Mouse (Mus musculus) layer of hippocampus, adult 2 months (tissue): Measurements from ENCODE around the gene Calm1. TPM values are rescaled to one million over a fixed set of nuclear protein-coding genes. Genes with fewer than 3 reads are reported as not detected.

Source experiments
- DNase-seq, 2 experiments: peaks; one replicate each; pipeline ENCODE4 v3.0.0; 2022; ENCODE audit warnings: low spot score in 2 of 2
- H3K27ac ChIP-seq: fragments of 200-600 bp; 2 replicates; pipeline ENCODE4 v1.8.1; 2022
- H3K4me3 ChIP-seq: fragments of 200-600 bp; 2 replicates; pipeline ENCODE4 v1.8.1; 2022; ENCODE audit warnings: mild to moderate bottlenecking
- CTCF ChIP-seq: fragments of 200-600 bp; conservative IDR thresholded peaks from 2 replicates; pipeline ENCODE4 v1.8.1; 2022; ENCODE audit warnings: antibody characterized with exemption, mild to moderate bottlenecking, moderate library complexity
- total RNA-seq, 2 experiments: library from RNA; stranded (reverse); gene quantifications; 2 replicates each; pipeline ENCODE4 v1.2.3; 2021

Gene Calm1
- total RNA-seq, 2 experiments from 2014 or later, result 2,009 to 2,049 TPM

DNA sequence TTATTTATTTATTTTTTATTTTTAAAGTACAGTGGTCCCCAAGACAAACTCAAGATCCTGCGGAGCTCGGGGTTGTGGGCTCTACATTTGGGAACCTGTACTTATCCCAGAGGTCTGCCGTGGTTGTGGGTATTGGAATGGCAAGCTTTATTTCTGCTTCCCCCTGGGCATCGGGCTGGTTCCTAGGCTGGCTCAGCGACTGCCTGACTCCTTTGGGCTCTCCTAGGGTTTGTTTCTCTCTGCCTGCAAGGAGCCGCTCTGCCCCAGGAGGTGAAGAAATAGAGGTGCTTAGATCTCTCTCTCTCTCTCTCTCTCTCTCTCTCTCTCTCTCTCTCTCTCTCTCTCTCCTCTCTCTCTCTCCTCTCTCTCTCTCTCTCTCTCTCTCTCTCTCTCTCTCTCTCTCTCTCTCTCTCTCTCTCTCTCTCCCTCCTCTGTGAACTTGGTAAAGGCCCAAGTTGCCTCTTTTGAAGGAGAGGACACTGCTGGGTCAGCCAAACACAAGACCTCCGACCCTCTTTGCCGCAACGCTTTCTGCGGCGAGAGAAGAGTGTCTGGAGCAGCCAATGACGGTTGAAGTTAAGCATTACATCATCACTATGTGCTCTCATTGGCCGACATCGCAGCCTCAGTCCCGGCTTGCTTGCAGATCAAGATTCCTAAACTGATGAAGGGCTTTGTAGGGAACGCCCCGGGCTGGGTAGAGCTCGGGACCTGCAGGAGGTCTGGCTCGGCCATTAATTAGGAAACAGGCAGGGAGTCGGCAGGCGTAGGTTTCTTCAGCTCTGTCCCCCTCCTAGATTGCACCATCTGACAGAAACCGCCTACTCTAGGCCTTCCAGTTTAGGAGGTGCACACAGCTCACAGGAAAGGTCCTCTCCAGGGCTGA is 42.9 kb downstream of the Calm1 start:
- DNase-seq, result peak; percentile 58 to 76
- peak overlapping the region; percentile 43; the same call in 1 of the 2 replicates for H3K4me3 ChIP-seq
- TF ChIP-seq CTCF, result no peak

DNA sequence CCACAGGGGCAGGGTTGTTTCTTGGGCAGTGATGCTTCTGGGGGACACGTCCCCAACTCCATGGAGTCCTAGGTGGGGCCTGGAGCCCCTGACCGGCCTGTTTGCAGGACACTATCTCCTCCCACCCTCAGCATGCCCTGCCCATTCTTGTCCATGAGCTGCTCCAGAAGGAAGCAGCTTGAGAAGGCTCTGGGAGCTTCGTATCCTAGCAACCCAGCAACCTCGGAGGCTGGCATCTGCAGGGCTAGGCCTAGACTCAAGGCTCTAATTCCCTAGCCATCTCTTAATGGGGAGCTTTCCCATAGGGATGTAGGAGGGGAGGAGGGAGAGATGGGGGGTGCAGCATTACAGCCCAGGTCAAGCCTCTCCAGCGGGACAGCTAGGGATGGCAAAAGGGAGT is 45.3 kb downstream of the Calm1 start:
- Histone ChIP-seq H3K27ac (peak overlapping the region; percentile 89), H3K4me3 (no peak overlapping the region)
- no peak for TF ChIP-seq CTCF
- no peak for DNase-seq

More for the DNA sequence above, 42.9 kb downstream of the Calm1 start:
- peak overlapping the region; percentile 89 for H3K27ac ChIP-seq

DNA sequence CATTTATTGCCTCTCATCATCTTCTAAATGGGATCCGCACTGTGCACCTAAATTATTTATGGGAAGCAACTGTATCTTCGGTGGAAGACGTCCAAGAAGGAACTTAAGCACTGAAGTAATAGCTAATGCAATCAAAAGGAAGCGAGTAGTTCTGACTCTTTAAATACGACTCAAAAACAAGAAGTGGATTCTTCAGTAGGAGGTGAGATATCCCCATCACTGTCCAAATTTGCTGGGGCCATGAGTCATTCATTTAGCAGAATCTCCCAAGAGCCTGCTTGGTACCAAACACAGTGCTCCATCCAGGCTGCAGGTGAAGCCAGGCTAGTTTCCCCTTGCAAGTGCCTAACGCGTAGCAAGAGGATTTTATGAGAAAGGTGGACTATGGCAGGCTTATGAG is 49.9 kb downstream of the Calm1 start:
- TF ChIP-seq CTCF, result no peak
- H3K4me3 ChIP-seq, result no peak overlapping the region
- no peak overlapping the region for H3K27ac ChIP-seq
- DNase-seq, result no peak

DNA sequence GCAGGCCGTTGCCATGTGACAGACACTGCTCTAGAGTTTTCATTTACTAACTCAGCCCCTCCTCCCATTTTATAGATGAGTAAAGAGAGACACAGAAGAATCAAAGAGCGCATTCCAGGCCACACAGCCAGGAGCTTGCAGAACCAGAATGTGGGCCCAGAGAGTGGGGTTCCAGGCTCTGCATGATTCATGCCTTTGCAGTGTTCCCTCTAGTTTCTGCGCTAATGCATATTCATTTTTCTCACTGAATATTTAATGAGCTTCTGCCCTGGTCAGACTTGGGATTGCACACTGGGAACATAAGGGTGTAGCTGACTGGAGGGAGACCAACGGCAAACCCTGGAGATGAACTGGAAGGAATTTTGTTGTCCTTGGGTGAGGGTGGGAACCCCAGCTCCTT is 55.2 kb downstream of the Calm1 start:
- H3K27ac ChIP-seq, result peak overlapping the region; percentile 64; the same call in 1 of the 2 replicates
- TF ChIP-seq CTCF, result no peak
- peak in 1 of 2 experiments; percentile 58 for DNase-seq

DNA sequence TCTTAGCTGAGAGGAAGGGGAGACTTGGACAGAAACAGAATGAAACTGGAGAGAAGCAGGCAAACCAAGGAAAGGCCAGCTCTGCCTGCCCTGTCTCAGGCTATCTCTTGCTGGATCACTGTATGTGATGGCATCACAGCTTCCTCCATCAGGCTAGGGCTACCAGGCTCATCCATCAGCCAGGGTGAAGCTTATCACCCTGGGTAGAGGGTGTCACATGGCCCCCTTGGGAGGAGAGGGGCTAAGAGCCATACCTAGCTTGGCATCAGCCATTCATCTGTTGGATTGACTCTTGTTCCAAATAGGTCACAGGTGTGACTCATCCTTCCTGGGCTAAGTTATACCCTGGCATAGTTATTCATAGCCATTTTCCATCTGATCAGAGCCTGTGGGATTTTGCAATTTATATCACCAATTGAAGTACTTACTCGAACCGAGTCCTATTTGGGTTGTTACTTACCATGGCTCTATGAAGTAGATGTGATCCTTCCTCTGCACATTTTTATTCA is 56.3 kb downstream of the Calm1 start:
- no peak overlapping the region for H3K4me3 ChIP-seq
- DNase-seq, result no peak
- H3K27ac ChIP-seq, result no peak overlapping the region
- no peak for TF ChIP-seq CTCF

More for the DNA sequence above, 55.2 kb downstream of the Calm1 start:
- no peak overlapping the region for H3K4me3 ChIP-seq

DNA sequence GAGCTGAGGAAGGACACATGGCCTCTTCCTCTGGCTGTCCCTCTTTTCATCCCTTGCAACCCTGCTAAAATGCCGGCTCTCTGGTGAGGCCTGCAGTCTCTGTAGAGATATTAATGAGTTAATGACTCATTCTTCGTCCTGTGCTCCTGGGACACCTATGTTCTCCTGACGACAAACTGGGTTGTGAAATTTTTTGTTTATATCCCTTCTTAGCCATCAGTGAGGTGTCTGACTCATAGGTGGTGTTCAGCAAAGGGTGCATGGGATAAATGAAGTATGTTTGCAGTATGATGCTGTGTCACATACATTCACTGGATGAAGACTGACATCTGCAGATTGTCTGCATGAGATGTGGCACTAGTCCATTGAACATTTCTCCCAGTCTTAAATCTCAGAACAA is 58.5 kb downstream of the Calm1 start:
- DNase-seq, result no peak

More for the DNA sequence above, 58.5 kb downstream of the Calm1 start:
- Histone ChIP-seq H3K4me3 (no peak overlapping the region), H3K27ac (no peak overlapping the region; the same call in 1 of the 2 replicates)
- TF ChIP-seq CTCF, result no peak

Other genes with a start within 250 kb of the Calm1 start
- gene Kcnk13, start 234.9 kb upstream of the Calm1 start, total RNA-seq, result 1 to 10 TPM; 6.2 to 6.9 TPM
- gene Psmc1, start 89.3 kb upstream of the Calm1 start, total RNA-seq, result 100 to 1,000 TPM; 185 to 207 TPM
- gene Nrde2, start 39.8 kb upstream of the Calm1 start, total RNA-seq, result 10 to 100 TPM; 23.8 to 24.3 TPM